Mouse (Mus musculus) G1E-ER4 (cell line): Measurements from ENCODE around the gene Scamp1. TPM values are rescaled to one million over a fixed set of nuclear protein-coding genes. Genes with fewer than 3 reads are reported as not detected.

Experiments
- GATA1 ChIP-seq: IDR thresholded peaks from one replicate; pipeline ENCODE4 v1.8.0; 2012; ENCODE audit warnings: low read length, inconsistent platforms
- polyA plus RNA-seq: library from polyadenylated mRNA; stranded (reverse); fragments of >175 nt; gene quantifications from 2 replicates; pipeline ENCODE4 v1.2.3, GENCODE M21; 2012

Scamp1 gene
- polyA plus RNA-seq, 1 experiment: not detected

DNA sequence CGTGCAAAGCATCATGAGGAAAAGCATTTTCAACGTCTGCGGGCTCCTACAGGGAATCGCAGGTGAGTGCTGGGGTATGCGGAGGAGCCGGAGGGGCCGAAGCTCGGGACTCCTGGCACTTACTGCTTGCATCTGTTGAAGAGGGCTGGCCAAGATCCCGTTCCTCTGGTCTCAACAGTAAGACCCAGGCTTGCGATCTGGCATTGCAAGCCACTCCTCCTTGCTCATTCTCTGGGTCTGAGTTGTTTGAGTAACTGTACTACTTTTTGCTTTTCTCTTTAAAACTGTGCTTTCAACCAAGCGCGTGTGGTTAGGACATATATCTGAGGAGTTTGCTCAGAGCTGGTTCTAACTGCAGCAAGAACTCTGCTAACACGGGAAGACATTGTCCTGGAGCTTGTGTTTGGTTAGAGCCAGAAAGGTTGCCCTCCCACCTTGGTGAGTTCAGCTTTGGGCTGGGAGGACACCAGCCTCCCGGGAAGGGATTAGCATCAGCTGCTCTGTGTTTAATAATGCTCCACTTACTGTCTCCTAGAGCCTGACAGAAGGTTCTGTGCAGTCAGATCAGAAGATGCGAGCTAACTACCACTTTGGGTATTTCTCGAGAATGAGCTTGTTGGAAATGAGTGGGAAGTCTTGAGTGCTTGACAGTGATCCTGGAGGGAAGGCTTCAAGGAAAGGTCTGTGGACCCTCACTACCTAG, 110.9 kb downstream of the Scamp1 start:
- no peak for TF ChIP-seq GATA1

- no peak for TF ChIP-seq GATA1
Measured at GRCm38 (mm10) chr13:94173633-94174576, 111.8 kb downstream of the Scamp1 start.

- TF ChIP-seq GATA1: no peak
Measured at GRCm38 (mm10) chr13:94172533-94173310, 112.9 kb downstream of the Scamp1 start.

DNA sequence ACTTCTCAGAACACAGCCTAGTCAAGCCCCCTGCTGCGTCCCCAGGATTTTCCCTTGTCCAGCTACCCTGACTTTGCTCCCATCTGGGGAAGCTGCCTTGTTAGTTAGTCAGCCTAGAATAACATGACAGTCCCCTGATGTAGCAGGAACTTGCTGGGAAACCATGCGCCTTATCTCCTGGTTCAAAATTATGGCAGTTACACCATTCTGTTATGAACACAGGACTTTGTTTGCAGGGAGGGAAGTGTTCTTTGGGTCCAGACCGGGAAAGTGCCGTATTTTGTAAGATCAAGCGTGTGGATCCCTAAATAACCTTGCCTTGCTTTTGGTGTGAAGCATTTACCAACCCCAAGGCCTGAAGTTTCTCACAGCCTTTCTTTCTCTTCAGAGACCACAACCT, 114.0 kb downstream of the Scamp1 start:
- no peak for TF ChIP-seq GATA1

DNA sequence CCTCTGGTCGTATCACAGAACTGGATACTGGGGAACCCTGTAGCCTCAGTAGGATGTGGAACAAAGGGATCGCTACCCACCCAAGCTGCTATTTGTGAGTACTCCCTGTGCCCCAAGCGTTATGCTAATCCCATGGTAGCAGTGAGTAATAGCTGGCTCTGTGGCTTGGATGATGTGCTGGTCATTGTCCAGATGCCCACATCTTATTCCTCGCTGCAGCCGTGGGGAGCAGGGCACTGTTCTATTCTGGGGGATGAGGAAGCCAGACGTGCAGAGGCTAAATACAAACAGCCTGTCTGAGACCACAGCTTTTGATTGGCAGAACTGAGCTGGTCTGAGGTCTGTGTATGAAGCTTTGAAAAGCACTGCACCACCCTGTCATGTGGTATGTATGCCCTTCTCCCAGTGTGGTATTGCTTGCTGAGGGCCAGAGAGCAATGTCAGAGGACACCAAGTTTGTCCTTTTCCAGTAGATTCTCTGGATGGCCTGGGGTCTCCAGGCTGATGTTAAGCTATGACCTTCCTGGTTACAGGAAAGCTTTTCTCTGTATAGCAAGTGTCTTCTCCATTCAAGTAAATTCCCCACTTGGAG, 116.2 kb downstream of the Scamp1 start:
- TF ChIP-seq GATA1: no peak

DNA sequence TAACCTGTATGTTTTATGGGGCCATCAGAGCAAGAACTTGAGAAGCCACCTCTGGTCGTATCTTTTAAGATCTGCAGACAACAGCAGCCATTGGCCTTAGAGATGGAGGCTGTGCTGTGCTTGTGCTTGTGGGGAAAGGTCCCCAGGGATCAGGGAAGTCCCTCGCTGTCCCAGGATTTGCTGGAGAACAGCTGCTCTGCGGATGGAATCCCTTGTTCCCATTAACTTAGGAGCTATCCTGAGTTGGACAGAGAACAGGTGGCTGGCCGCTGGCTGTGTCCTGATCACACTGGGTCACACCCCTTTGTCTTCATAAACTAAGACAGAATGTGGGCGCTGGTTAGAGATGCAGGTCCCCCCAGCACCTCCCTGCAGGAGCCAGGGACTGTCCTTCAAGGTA, 117.3 kb downstream of the Scamp1 start:
- no peak for TF ChIP-seq GATA1

DNA sequence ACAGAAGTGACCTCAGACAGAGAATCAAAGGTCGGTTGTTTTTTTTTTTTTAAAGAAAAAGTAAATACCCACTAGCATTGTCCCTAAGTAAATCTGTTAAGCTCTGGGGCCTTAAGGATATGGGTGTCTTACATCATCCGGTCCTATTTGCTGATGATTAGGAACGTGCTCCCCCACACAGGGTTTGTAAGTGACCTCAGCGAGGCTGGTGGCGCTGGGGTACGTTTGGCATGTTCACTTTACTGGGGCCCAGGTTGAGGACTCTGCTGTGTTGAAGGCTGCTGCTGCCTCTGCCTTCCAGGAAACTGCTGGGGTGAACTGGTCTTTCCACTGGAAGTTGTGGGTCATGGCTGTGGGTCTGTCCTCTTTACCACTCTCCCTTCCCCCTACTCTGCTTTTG, 121.2 kb downstream of the Scamp1 start:
- TF ChIP-seq GATA1: no peak

DNA sequence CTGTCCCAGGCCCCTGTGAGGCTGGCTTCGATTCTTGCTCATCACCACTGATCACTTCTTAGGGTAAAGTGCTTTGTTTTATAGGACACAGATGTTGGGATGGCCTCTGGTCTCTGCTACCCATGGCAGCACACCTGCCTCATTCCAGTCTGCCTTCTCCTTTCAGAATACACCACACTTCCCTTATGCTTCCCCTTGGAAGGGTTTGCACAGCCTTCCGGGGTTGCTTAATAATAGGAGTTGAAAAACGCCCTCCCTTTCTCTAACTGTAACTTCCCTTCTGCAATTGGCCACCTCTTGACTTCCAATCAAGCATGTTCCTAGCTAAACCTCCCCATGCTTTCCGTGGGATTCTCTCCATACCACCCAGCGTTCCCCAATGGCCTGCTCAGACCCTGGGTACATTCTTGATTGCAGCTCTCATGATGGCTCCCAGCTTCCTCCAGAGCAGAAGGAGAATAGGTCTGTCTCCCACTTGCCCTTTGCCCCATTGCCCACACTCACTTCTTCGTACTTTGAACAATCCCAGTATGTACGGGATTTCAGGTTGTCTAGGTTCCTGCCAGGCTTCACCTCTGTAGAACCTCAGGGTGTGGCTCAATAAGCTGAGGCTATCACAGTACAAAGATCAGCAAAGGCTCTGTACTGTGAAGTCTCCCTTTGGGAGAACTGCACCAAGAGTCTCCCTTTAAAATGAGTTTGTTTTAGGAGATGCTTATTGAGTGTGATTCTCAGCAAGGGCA, 126.0 kb downstream of the Scamp1 start:
- TF ChIP-seq GATA1: no peak

DNA sequence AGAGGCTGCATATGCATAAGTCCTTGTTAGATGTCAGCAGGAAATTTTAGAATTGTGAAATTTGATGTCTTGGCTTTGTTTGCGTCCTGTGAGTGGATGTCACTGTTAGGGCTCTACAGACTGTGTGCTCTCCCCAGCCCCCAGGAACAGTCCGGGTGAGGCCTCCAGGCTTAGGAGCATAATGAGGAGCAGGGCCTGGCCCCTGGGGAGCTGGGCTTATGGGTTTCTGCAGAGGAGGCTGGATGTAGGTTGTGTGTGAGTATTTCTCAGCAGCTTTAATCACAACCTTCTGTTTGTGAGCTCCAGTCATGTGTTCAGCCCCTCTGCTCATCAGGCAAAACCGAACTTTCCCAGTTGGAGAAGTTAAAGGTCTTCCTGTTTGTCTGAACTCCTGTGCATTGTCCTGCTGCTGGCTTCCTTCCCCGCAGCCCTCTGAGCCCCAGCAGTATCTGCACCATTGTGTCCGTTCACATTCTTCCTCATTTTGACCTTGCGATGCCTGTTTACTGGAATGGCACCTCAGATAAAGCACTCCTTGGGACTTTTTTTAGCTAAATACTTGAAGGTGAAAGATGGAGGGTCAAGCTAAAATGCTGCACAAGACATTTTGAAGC, 126.7 kb downstream of the Scamp1 start:
- no peak for TF ChIP-seq GATA1

GRCm38 (mm10) chr13:94155657-94156429, 129.8 kb downstream of the Scamp1 start:
- no peak for TF ChIP-seq GATA1

DNA sequence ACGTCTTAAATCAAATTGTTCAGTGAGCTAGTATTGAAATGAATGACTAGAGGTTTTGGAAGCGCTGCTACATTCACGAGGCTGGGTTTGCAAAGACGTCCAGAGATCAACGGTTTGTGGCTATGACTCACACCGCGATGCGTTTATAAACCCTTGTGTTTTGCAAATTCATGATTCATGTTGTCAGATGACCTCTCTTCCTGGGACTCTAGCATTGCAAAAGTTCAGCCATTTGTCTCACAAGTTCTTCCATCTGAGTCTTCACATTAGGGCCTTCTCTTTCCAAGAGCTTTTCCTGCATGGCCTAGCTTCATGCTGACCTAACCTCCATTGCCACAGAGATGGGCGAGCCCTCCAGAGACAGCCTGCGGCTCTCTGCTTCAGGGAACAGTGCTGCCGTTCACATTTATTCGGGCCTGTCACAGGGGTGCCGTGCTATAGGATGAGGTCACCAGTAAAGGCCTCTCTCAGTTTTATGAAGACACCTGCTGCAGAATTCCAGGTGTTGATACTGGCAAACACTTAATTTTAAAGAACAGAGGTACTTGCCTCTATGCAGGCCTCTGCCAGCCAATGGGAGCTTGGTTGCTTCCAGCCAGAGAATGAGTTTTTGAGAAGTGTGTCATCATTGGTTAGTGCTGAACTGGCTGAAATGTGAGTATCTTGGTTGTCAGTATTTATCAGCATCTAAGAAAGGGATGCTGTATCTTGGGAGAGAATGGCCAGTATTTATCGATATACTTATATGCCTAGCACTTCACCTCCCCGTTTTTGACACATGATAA, 131.0 kb downstream of the Scamp1 start:
- TF ChIP-seq GATA1: no peak

DNA sequence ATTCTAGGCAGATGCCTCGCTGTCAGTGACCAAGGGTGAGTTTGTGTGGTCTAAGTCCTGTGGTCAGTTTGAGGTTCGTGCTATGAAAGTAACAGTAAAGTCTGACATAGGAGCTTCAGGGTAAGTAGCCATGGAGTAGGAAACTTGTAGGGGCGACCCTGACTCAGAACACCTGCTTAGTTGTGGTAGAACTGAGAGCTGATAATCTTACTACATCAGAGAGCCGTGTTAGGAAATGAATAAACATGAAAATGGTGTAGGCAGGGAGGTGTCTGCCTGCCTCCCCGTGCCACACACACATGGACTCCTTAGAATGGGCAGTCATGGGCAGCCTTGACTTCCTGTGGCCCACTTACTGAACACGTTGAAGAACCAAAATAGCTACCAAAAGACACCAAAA, 132.0 kb downstream of the Scamp1 start:
- TF ChIP-seq GATA1: no peak

DNA sequence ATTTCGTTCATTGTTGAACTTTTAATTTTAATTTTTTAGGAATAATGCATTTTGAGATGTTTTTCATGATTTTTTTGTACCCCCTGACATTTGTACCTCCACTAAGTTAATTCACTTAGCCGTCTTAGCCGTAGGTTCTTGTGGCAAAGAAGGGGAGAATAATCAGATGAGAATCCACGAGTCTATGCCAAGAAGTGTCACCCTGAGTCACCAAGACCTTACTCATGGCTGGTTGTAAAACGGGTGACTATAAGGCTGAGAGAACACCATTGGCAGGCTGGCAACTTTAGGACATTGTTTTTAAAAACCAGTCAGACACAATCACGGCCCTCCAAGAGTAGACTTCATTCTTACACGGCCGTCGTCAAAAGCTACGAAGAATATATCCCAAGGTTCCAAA, 132.8 kb downstream of the Scamp1 start:
- no peak for TF ChIP-seq GATA1

Other genes starting within 250 kb of the Scamp1 start
- gene Lhfpl2, start 228.1 kb downstream of the Scamp1 start, polyA plus RNA-seq: not detected in 2 replicates
- 30.9 and 37.1 TPM in 2 replicates for gene Ap3b1, start 73.1 kb upstream of the Scamp1 start, polyA plus RNA-seq